Mouse (Mus musculus): ENCODE measurements around the gene Slc35a2.
A peak's percentile ranks its signal among the peaks of the same experiment; 100 is the strongest.

Slc35a2 gene

DNA sequence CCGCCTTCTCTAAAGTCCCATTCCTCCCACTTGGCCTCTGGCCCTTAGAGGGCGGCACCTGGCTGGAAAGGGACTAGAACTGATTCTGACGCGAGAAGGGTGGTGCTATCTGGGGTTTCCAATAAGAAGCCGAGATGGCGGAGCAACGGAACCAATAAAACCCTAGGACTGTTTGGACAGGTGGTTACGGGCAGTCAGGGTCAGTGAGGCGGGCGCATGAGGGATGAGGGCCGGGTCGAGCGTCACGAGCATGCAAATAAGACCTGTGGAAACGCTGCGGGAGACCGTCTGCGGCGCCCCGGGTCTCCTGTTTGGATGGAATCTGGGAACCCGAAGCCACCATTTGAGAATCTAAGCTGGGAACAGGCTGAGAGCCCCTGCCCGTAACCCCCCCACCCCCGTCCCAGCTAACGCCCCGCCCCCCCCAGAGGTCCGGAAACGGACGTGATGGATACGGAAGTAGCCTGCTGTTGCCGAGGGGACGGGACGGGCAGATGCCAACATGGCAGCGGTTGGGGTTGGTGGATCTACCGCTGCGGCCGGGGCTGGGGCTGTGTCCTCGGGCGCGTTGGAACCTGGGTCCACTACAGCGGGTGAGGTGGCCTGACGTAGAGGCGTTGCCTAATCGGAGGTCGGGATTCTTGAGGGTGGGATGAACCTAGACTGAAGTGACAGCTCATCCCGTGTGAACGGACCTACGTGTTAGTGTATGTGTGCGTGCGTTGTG, at the start of gene Slc35a2:
Gene Slc35a2 (plus strand): TSS at position 188 of the 727 bp plus-strand sequence.
- DNase-seq (ENCODE audit: low spot score): peak; percentile 88

GRCm38 (mm10) chrX:7837146-7837545, 46.7 kb upstream of the Slc35a2 start:
- DNase-seq (ENCODE audit: low spot score): no peak

DNA sequence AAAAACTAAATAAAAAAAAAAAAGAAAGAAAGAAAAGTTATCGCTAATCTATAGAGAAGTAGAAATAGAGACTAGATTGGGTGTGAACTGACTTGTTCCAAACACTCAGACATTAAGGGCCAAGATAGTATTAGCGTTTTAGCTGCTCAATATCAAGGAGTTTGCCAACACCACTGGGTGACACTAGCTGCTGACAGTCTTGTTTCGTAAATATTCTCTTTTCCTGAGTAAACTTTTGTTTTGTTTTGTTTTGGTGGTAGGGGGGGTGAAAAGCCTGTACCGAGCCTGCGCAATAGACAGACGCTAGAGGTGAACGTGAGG, 43.0 kb upstream of the Slc35a2 start:
- no peak for DNase-seq (ENCODE audit: low spot score)

- DNase-seq (ENCODE audit: low spot score): peak; percentile 96
Measured at GRCm38 (mm10) chrX:7841163-7842162, 42.4 kb upstream of the Slc35a2 start, which contains the start of gene Otud5. Otud5 (plus strand) TSS chrX:7841364.

DNA sequence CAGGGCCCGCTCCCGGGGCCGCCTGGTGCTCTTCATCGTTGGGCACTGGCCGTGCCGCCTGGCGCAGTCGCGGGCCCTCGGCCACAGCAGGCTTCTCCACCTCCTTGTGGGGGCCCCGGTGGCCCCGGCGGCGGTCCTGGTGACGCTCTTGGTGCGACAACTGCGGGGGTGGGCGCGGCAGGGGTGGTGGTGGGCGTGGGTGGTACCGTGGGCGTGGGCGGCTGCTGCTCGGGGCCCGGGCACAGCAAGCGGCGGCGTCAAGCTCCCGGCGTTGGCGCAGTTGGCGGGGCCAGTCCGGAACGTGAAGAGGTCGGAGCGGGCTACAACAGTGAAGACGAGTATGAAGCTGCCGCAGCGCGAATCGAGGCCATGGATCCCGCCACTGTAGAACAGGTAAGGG, 41.5 kb upstream of the Slc35a2 start:
- DNase-seq (ENCODE audit: low spot score): no peak

DNA sequence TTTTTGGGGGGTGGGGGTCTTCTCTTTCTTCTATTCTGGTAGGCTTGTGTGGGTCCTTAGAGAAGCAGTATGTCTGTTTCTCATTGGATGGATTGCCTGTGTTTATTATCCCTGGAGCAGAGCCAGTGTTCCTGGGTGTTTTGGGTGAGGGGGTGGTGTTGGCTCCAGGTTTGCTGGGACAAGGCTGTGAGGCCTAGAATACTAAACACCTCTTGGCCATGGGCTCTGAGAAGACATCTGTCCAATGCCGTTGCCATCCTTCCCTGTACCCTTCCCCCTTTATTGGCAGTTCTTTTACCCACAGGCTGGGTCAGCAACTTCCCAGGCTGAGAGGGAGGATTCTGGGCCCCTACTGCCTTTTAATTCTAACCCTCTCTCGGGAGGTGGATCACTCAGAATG, 36.0 kb upstream of the Slc35a2 start:
- no peak for DNase-seq (ENCODE audit: low spot score)

DNA sequence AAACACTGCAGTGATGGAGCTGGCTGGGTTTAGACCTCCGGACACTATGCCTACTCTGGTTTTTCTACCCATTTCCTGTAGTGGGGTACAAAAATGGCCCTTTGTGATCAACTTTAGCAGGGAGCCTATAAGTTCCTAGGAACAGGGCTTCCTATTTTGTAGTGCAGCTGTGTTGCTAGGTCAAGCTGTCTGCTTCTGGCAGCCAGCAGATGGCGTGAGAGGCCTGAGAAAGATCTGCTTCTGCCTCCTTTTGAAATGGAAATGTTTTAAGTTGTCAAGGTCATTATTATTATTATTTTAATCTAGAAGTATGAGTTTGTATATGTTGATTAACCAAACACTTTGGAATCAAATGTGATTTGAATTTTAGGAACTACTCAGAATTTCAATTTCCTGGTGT, 29.2 kb upstream of the Slc35a2 start:
- DNase-seq (ENCODE audit: low spot score): no peak

DNA sequence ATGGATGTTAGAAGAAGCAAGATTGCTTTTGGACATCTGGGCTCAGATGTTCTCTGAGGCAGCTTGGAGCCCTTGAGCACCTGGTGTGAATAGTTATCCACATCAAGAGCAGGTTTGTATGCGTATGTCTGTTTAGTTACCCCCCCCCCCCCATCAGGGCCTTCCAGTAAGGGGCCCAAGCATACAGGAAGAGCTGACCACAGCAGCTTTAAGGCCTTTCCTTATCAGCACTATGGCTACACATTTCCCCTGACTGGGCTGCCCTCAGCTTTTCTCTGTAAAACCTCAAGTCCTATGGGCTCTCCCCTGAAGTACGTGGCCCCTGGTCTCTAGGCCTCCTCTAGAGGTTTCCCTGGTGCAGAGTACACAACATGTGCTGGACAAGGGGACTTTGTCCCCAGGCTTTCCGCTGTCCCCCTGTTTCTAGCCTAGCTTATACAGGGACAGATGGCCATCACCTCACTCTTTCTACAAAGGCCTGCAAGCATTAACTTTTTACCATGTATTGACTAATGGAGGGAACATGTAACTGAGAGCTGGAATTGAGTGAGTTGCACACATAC, 24.6 kb upstream of the Slc35a2 start:
- no peak for DNase-seq (ENCODE audit: low spot score)

DNA sequence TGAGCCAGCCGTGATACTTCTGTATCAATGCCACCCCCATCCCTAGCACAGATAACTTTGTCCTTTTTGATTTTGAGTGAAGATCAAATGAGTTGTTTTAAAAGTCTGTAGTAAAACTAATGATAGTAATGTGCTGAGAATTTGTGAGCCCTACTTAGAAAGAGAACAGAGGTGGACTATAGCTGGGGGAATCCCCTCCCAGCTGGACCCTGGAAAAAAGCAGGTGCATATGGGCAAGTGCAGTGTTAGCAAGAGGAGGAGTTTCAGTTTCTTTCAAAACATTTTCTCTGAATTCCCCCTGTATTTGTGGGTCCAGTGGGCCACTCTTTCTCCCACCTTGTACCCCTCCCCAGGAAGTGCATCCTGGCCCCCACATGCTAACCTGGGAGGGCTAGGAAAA, 20.6 kb upstream of the Slc35a2 start:
- DNase-seq (ENCODE audit: low spot score): no peak

DNA sequence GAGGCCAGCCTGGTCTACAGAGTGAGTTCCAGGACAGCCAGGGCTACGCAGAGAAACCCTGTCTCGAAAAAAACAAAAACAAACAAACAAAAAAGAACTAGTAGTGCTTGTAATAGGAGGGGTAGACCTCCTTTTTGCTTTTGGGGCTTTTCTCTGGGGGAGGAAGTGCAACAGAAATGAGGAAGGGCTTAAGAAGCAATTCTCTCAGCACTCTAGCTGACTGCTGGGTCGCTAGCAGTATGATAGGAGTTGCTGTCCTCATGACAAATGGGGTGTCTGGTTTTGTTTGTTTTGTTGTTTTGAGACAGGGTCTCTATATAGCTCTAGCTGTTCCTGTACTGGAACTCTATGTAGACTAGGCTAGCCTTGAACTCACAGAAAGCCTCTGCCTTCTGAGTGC, 19.3 kb upstream of the Slc35a2 start:
- DNase-seq (ENCODE audit: low spot score): no peak

DNA sequence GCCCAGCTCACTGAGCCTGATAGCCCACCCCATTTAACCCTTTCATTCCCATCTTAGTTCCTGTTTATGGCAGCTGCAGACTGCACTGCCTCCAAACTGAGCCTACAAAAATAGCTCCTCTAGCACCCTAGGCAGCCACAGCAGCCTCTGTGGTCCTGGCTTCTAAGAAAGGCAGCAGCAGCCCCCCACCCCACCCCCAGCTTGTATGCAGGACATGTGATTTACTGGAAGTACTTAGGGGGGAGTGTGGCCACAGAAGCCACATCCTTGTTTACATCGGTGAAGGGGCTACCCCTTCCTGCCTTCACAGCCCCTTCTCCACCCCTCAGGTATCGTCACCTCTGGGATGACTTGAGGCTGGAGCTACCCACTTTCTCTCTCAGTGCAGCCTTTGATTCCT, 18.5 kb upstream of the Slc35a2 start:
- DNase-seq (ENCODE audit: low spot score): no peak

GRCm38 (mm10) chrX:7865786-7866185, 18.0 kb upstream of the Slc35a2 start:
- no peak for DNase-seq (ENCODE audit: low spot score)

GRCm38 (mm10) chrX:7867141-7867540, 16.7 kb upstream of the Slc35a2 start:
- DNase-seq (ENCODE audit: low spot score): no peak

GRCm38 (mm10) chrX:7868506-7868905, 15.3 kb upstream of the Slc35a2 start:
- no peak for DNase-seq (ENCODE audit: low spot score)

GRCm38 (mm10) chrX:7869826-7870225, 14.0 kb upstream of the Slc35a2 start:
- no peak for DNase-seq (ENCODE audit: low spot score)

DNA sequence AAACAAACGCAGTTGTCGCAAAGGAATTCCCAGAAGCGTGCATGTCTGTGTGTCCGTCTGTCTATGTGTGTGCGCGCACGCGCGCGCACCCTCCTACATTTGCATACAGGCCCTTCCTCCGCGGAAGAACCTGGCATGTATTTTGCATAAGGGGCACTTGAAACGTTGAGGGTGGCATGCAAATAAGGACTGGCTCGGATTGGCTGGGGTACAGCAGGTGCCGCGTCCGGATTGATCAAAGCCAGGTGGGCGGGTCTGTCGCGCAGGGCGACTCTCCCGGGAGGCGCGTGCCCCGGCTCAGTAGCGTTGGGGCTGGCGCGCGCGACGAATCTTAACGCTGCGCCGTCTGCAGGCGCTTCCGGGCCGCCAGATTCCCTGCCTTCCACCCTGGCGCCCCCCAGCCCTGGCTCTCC, 5.8 kb upstream of the Slc35a2 start, which contains the start of gene Pim2:
Gene Pim2 (plus strand): TSS at position 256 of the 413 bp plus-strand sequence.
- peak; percentile 79 for DNase-seq (ENCODE audit: low spot score)

- DNase-seq (ENCODE audit: low spot score): no peak
Measured at GRCm38 (mm10) chrX:7878495-7878894, 5.3 kb upstream of the Slc35a2 start.

- DNase-seq (ENCODE audit: low spot score): peak; percentile 62
Measured at GRCm38 (mm10) chrX:7879819-7880218, 4.0 kb upstream of the Slc35a2 start.

GRCm38 (mm10) chrX:7898211-7898610, 14.4 kb downstream of the Slc35a2 start:
- DNase-seq (ENCODE audit: low spot score): no peak

DNA sequence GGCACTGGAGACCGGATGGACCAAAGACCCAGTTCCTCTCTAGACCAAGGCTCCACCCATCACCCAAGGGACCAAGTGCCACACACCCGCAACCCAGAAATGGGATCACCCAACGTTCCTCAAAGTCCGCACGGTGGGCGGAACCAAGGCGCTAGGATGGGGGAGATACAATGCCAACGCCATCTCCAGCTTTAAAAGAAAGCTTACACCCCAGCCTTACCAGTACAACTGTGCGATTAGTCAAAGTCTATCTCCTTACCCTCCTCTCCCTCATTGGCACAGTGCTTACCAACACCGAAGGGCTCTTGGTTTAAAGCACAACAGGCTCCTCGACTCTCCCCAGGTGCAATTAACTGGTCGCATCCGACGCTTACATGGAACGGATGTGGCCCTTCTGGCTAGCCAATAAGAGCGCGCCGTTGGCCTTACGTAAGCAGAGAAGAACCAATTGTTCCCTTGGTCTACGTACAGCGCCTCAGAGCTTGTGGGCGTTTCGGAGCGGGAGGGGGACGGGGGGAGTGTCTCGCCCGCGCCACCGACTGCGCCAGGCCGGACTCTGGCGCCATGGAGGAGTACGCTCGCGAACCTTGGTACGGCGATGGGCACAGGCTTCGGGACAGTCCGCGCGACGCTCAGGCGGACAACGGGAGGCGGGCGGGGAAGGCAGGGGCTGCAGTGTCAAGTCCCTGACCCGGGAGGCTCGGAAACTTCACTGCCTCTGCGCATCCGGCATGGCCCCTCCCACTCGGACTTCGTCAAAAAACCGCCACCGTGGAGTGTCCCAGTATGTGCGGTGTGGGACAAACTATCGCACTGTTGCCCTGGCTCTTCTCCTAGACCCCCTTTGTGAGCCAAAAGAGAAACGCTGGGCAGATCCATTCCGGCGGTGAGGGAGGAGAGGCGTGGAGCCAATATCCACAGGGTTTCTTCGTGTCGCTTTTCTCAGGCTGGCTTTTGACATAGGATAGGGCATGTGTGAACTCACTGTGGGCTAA, 15.3 kb downstream of the Slc35a2 start, which contains the start of the genes Pqbp1 and Timm17b:
Gene Pqbp1 (minus strand): TSS at position 390 of the 995 bp plus-strand sequence.
Gene Timm17b (plus strand): TSS at position 478 of the 995 bp plus-strand sequence.
- DNase-seq (ENCODE audit: low spot score): peak; percentile 89

GRCm38 (mm10) chrX:7904441-7904840, 20.6 kb downstream of the Slc35a2 start:
- DNase-seq (ENCODE audit: low spot score): no peak
